Mouse (Mus musculus): ENCODE results near the gene Dpp7. TPM values are rescaled to one million over a fixed set of nuclear protein-coding genes. Genes with fewer than 3 reads are reported as not detected.

Dpp7 gene
- polyA plus RNA-seq, 1 experiment, result 25.6 TPM

DNA sequence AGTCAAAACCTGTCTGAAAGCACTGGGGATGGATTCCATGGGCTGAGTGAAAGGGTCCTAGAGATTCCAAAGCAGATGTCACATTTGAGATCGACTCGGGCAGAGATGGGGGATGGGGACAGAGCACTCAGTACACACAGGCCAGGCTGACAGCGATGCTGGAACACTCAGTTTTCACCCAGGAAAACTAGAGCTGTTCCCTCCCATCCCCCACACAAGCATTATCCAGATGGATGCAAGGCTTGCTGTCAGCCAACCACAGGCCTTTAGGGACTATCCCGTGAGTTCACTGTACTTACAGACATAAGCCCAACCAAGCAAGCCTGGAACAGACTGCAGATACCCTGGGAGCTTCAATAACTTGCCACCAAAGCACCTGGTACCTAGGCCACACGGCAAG, 35.1 kb upstream of the Dpp7 start:
- H3K27me3 ChIP-seq (ENCODE audit: control insufficient read depth, insufficient read depth, low read length), result no peaks in the 10 kb centered on the region; the same call in 1 of the 2 replicates
- WGBS, result 75% methylated on average over 5 of the region's 5 CpGs
- DNase-seq, result no peak
- H3K4me3 ChIP-seq (ENCODE audit: control insufficient read depth, insufficient read depth, low read length), result no peak overlapping the region
- no peak overlapping the region for H3K27ac ChIP-seq (ENCODE audit: control insufficient read depth, insufficient read depth, low read length)
- no peaks in the 10 kb centered on the region; the same call in 1 of the 2 replicates for H3K4me1 ChIP-seq (replicated peaks; ENCODE audit: control insufficient read depth, insufficient read depth, low read length)
- no peak for TF ChIP-seq CTCF (IDR thresholded peaks at IDR 0.05; ENCODE audit: borderline replicate concordance, control insufficient read depth, extremely low read depth, insufficient read depth, low read length, poor library complexity)
- no peak for TF ChIP-seq POLR2A (IDR thresholded peaks at IDR 0.05; ENCODE audit: control insufficient read depth, extremely low read depth, insufficient read depth, low read length, poor library complexity)
- H3K36me3 ChIP-seq (ENCODE audit: control insufficient read depth, insufficient read depth, low read length), result no peaks in the 10 kb centered on the region

DNA sequence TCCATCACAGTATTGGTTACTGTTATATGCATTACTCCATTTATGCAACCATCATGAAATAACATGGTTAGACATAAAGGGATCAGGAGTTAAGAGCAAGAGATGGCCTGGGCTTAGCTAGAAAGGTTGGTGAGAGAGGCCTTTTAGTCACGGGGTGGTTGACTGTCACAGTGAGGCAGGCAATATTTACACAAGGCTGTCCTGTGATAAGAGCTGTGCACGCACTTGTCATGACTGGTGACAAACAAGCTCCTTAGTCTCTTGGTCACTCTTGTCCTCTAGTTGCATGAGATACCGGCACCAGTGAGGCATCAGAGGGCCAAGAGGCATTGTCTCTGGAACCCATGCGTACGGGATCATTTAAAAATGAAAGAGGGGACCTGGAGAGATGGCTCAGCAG, 28.3 kb upstream of the Dpp7 start:
- Histone ChIP-seq H3K27ac (ENCODE audit: control insufficient read depth, insufficient read depth, low read length) (no peak overlapping the region), H3K36me3 (ENCODE audit: control insufficient read depth, insufficient read depth, low read length) (no peaks in the 10 kb centered on the region), H3K4me3 (ENCODE audit: control insufficient read depth, insufficient read depth, low read length) (no peak overlapping the region), H3K4me1 (replicated peaks; ENCODE audit: control insufficient read depth, insufficient read depth, low read length) (no peaks in the 10 kb centered on the region), H3K27me3 (ENCODE audit: control insufficient read depth, insufficient read depth, low read length) (no peaks in the 10 kb centered on the region)
- no peak for DNase-seq
- TF ChIP-seq POLR2A (IDR thresholded peaks at IDR 0.05; ENCODE audit: control insufficient read depth, extremely low read depth, insufficient read depth, low read length, poor library complexity) (no peak), CTCF (IDR thresholded peaks at IDR 0.05; ENCODE audit: borderline replicate concordance, control insufficient read depth, extremely low read depth, insufficient read depth, low read length, poor library complexity) (no peak)
- 90% methylated on average over 5 of the region's 5 CpGs for WGBS

DNA sequence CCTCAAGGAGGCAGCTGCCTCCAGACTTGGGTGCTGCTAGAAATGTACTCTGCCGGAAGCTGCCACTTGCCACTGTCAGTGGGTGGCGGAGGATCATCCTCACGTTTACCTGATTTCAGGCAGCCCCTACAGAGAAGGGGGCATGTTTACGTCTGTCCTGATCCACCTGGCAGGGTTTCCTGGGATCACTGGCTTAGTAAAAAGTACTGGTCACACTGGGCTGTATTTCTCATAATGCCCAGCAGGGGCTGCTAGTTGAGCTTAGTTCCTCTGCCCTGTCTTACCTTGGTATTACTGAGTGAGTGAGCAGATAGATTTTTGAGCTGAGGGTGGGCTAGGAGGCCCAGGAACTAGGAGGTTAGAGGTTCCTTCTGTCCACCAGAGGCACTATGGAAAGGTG, 20.4 kb upstream of the Dpp7 start:
- Histone ChIP-seq H3K4me1 (replicated peaks; ENCODE audit: control insufficient read depth, insufficient read depth, low read length) (peaks cover 21% of the 10 kb centered on the region), H3K4me3 (ENCODE audit: control insufficient read depth, insufficient read depth, low read length) (no peak overlapping the region), H3K27me3 (ENCODE audit: control insufficient read depth, insufficient read depth, low read length) (no peaks in the 10 kb centered on the region), H3K27ac (ENCODE audit: control insufficient read depth, insufficient read depth, low read length) (no peak overlapping the region), H3K36me3 (ENCODE audit: control insufficient read depth, insufficient read depth, low read length) (no peaks in the 10 kb centered on the region)
- 87% methylated on average over 4 of the region's 4 CpGs for WGBS
- peak; percentile 37; the same call in 1 of the 2 replicates for TF ChIP-seq CTCF (IDR thresholded peaks at IDR 0.05; ENCODE audit: borderline replicate concordance, control insufficient read depth, extremely low read depth, insufficient read depth, low read length, poor library complexity)
- no peak for TF ChIP-seq POLR2A (IDR thresholded peaks at IDR 0.05; ENCODE audit: control insufficient read depth, extremely low read depth, insufficient read depth, low read length, poor library complexity)
- DNase-seq, result peak; percentile 34

DNA sequence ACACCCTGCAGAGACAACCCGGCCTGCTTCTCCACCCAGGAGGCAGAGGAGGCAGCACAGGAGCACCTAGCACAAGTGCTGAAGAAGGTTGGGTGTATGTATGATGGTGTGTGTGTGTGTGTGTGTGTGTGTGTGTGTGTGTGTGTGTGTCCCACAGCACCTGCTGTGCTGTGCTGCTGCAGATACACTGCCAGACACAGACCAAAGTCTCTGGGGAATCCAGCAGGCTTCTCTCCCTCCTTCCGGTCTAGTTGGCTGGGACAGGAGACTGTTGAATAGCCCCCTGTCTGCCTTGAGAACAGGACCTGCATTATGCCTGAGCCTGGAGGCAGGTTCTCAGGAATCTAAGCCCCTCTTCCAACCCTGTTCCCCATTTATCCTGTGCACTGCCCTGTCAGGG, 17.3 kb upstream of the Dpp7 start:
- Histone ChIP-seq H3K4me3 (ENCODE audit: control insufficient read depth, insufficient read depth, low read length) (peak overlapping the region; percentile 58; the same call in 1 of the 2 replicates), H3K27ac (ENCODE audit: control insufficient read depth, insufficient read depth, low read length) (no peak overlapping the region), H3K4me1 (replicated peaks; ENCODE audit: control insufficient read depth, insufficient read depth, low read length) (peaks cover 22% of the 10 kb centered on the region), H3K27me3 (ENCODE audit: control insufficient read depth, insufficient read depth, low read length) (no peaks in the 10 kb centered on the region), H3K36me3 (ENCODE audit: control insufficient read depth, insufficient read depth, low read length) (no peaks in the 10 kb centered on the region)
- no peak for TF ChIP-seq POLR2A (IDR thresholded peaks at IDR 0.05; ENCODE audit: control insufficient read depth, extremely low read depth, insufficient read depth, low read length, poor library complexity)
- TF ChIP-seq CTCF (IDR thresholded peaks at IDR 0.05; ENCODE audit: borderline replicate concordance, control insufficient read depth, extremely low read depth, insufficient read depth, low read length, poor library complexity), result no peak
- WGBS, result 72% methylated on average over 2 of the region's 2 CpGs
- no peak for DNase-seq

DNA sequence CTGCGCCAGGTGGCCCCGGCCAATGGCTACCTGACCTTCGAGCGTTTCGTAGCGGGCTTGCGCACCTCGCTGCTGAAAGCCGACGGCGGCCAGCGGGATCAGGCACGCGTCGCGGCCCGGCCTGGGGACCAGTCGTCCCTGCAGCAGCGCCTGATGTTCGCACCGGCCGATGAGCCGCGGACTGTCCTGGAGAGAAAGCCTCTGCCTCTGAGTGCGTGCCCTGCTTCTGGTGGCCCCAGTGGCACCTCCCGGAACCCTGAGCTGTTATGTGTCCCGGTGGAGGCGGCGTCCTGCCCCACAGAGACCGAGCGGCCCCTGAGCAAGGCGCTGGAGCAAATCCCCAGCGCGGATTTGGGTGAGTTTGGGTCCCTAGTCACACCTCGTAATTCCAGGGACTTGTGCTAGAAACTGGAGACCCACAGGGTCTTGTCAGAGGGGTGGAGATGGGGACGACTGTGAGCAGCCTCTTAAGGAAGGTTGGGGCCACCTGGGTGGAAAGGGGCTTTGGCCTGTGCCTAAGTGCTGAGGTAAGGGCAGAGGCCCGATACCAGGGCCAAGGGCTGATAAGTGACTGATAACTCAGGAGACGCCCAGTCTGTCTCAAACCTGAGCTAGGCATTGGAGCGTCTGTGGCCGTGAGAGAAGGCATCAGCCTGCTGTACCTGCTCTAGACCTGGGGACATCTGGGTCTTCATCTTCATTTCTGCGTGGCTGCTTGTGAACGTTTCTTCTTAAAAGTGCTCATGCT, 16.7 kb upstream of the Dpp7 start:
- Histone ChIP-seq H3K4me3 (ENCODE audit: control insufficient read depth, insufficient read depth, low read length) (peak overlapping the region; percentile 58), H3K27me3 (ENCODE audit: control insufficient read depth, insufficient read depth, low read length) (no peaks in the 10 kb centered on the region), H3K36me3 (ENCODE audit: control insufficient read depth, insufficient read depth, low read length) (no peaks in the 10 kb centered on the region), H3K27ac (ENCODE audit: control insufficient read depth, insufficient read depth, low read length) (no peak overlapping the region), H3K4me1 (replicated peaks; ENCODE audit: control insufficient read depth, insufficient read depth, low read length) (peaks cover 22% of the 10 kb centered on the region)
- 6% methylated on average over 42 of the region's 42 CpGs for WGBS
- no peak for TF ChIP-seq POLR2A (IDR thresholded peaks at IDR 0.05; ENCODE audit: control insufficient read depth, extremely low read depth, insufficient read depth, low read length, poor library complexity)
- TF ChIP-seq CTCF (IDR thresholded peaks at IDR 0.05; ENCODE audit: borderline replicate concordance, control insufficient read depth, extremely low read depth, insufficient read depth, low read length, poor library complexity), result no peak
- no peak for DNase-seq

DNA sequence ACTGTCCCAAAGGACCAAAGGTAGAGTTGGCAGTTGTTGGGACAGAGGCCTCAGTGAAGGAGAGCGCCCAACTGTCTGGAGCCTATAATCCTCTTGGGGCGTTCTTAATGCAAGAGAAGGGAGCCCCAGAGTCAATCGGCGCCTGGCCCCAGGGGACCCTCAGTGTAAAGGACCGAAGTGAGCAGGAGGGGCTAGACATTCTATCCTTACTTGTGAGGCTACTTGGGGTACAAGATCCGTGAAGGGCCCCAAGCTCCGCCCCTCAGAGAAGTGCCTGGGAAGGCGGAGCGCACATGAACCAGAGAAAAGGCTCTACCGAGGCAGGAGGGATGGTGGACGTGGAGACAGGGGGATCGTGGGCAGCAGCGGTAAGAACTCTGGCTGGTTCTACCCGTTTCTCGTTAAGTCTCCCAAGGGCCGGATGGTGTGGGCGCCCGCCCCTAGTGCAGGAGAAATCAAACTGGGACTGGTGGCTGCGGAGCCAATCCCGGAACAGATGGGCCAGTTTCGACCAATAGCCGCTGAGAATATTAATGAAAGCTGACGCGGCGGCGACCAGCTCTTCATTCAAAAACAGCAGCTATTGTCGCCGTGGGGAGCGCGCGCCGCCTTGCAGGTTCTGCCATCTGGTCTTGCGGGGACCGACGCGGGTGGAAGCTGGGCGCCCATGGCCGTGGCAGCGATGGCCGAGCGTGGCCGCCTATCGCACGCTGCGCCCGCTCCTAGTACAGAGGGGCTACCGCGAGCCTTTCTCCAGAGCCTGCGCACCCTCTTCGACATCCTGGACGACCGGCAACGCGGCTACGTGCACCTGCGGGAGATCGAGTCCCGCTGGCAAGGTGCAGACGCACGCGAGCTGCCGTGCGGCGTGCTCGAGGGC, 15.8 kb upstream of the Dpp7 start, which contains the start of gene Sapcd2:
Gene Sapcd2, plus strand, starts transcription at position 558 of the 880 bp plus-strand sequence.
- H3K27me3 ChIP-seq (ENCODE audit: control insufficient read depth, insufficient read depth, low read length), result no peaks in the 10 kb centered on the region
- H3K4me3 ChIP-seq (ENCODE audit: control insufficient read depth, insufficient read depth, low read length), result peak within 1 kb of the TSS; percentile 58
- peaks cover 22% of the 10 kb centered on the region for H3K4me1 ChIP-seq (replicated peaks; ENCODE audit: control insufficient read depth, insufficient read depth, low read length)
- no peaks in the 10 kb centered on the region for H3K36me3 ChIP-seq (ENCODE audit: control insufficient read depth, insufficient read depth, low read length)
- H3K27ac ChIP-seq (ENCODE audit: control insufficient read depth, insufficient read depth, low read length), result no peak within 1 kb of the TSS
- 2% methylated on average over 65 of the region's 65 CpGs for WGBS
- TF ChIP-seq POLR2A (IDR thresholded peaks at IDR 0.05; ENCODE audit: control insufficient read depth, extremely low read depth, insufficient read depth, low read length, poor library complexity) (peak; percentile 52; the same call in 1 of the 2 replicates), CTCF (IDR thresholded peaks at IDR 0.05; ENCODE audit: borderline replicate concordance, control insufficient read depth, extremely low read depth, insufficient read depth, low read length, poor library complexity) (no peak)
- peak; percentile 77 for DNase-seq

Data from thymus, adult 2 months (tissue).